Mouse (Mus musculus) olfactory bulb, adult 2 months (tissue): ENCODE measurements at regions not wholly inside any gene's neighbourhood (a gene's known extent, or its start where the extent isn't known, plus 50 kb on each side); places are given as distances from the start of the nearest gene placed in this dataset.

Source experiments
- CTCF ChIP-seq: fragments of 200-500 bp; IDR thresholded peaks from 2 replicates; pipeline ENCODE4 v1.5.1; 2012; ENCODE audit warnings: low read depth, mild to moderate bottlenecking, low read length, moderate library complexity; ENCODE audit not compliant: insufficient read depth
- POLR2A ChIP-seq: fragments of 200-500 bp; IDR thresholded peaks from 2 replicates; pipeline ENCODE4 v1.6.1; 2012; ENCODE audit warnings: mild to moderate bottlenecking, low read depth, low read length, moderate library complexity; ENCODE audit not compliant: insufficient read depth

DNA sequence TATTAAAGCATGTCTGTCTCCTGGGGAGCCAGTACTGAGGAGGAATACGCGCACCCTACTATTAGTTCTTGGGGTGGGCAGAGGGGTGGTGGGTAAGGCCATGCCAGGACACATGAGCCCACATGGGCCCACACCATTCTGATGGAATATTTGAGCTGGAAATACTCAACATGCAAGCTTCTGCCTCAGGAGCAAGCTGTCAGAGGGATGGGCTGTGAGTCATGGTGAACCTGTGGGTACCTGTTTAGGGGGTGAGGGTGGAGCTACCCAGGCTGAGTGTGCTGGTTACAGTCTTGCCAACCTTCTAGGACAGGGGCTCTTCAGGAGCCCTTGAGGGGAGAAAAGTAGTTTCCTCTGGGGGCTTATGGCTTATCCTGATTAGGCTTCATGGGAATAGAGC lies 264.9 kb downstream of the Bcl11a start:
- TF ChIP-seq POLR2A (no peak), CTCF (no peak)
